Mouse (Mus musculus): ENCODE results near the gene Rps6kb2.

DNA sequence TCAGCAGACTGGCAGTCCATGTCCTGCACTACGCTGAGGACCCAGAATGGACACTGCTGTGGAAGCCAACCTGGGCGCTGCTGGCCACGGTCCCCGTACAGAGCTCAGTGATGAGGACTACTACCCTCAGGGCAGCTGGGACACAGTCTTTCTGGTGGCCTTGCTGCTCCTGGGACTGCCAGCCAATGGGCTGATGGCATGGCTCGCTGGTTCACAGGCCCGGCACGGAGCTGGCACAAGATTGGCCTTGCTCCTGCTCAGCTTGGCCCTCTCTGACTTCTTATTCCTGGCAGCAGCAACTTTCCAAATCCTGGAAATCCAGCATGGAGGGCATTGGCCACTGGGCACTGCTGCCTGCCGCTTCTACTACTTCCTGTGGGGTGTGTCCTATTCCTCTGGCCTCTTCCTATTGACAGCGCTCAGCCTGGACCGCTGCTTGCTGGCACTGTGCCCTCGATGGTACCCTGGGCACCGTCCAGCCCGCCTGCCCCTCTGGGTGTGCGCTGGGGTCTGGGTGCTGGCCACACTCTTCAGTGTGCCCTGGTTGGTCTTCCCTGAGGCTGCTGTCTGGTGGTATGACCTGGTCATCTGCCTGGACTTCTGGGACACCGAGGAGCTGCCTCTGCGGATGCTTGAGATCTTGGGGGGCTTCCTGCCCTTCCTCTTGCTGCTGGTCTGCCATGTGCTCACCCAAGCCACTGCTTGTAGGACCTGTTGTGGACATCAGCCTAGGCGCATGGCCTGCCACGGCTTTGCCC lies 20.6 kb downstream of the Rps6kb2 start:
- TF ChIP-seq POLR2A (IDR thresholded peaks at IDR 0.05; ENCODE audit: borderline replicate concordance, extremely low read depth, insufficient read depth, insufficient read length, poor library complexity, severe bottlenecking) (no peak), CTCF (IDR thresholded peaks at IDR 0.05; ENCODE audit: borderline replicate concordance, extremely low read depth, insufficient read depth, insufficient read length) (no peak)

Data from brain, embryonic 14.5 days (tissue).